Mouse (Mus musculus): ENCODE data around the gene Ubn2.

DNA sequence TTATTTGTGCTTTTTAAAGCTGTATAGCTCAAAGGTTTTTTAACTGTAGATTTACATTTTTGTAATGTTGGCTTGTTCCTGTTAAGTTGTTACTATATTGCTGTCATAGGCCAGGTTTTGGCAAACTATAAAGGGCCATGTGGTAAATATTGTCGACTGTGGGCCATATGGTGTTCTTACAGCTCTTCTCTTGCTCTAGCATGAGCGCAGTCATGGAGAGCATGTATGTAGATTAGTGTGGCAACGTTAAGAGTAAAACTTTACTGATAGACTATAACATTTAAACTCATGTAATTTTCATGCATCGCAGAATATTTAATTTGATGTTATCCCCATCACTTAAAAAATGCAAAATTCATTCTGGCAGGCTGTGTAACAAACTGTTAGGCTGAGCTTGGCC lies 19.3 kb downstream of the Ubn2 start:
- TF ChIP-seq TAL1 (IDR thresholded peaks at IDR 0.05; ENCODE audit: low read length): no peak
- TF ChIP-seq GATA1 (IDR thresholded peaks at IDR 0.05; ENCODE audit: low read length): no peak

All from erythroblast, embryonic 14.5 days (primary cell).